Mouse (Mus musculus) limb, embryonic 11.5 days (tissue): ENCODE data around the gene Otp. TPM values are rescaled to one million over a fixed set of nuclear protein-coding genes. Genes with fewer than 3 reads are reported as not detected.

Experiments
- ATAC-seq: fragments of 200-750 bp; cut with Nextera tagmentation; 2 replicates; pipeline ENCODE4 v1.8.0; 2017; ENCODE audit warnings: low read depth; ENCODE audit not compliant: insufficient number of reproducible peaks, low FRiP score, low TSS enrichment
- DNase-seq: peaks from one replicate; pipeline ENCODE4 v3.0.0-alpha.2; 2015; ENCODE audit warnings: low spot score
- H3K27ac ChIP-seq: fragments of 300-500 bp; sonication (generic); replicated peaks from 2 replicates; pipeline ENCODE4 v1.5.1; 2014; ENCODE audit warnings: low read depth, mild to moderate bottlenecking, low read length
- H3K27me3 ChIP-seq: fragments of 300-500 bp; sonication (generic); 2 replicates; pipeline ENCODE4 v1.6.1; 2014; ENCODE audit warnings: mild to moderate bottlenecking, low read length, mixed read lengths; ENCODE audit not compliant: control insufficient read depth, insufficient read depth
- H3K36me3 ChIP-seq: fragments of 300-500 bp; sonication (generic); 2 replicates; pipeline ENCODE4 v1.6.1; 2014; ENCODE audit warnings: mild to moderate bottlenecking, low read length, moderate library complexity, mixed read lengths; ENCODE audit not compliant: control insufficient read depth, insufficient read depth
- H3K4me1 ChIP-seq: fragments of 300-500 bp; sonication (generic); 2 replicates; pipeline ENCODE4 v1.6.1; 2014; ENCODE audit warnings: low read length, mixed read lengths; ENCODE audit not compliant: control insufficient read depth, insufficient read depth
- H3K4me2 ChIP-seq: fragments of 300-500 bp; sonication (generic); 2 replicates; pipeline ENCODE4 v1.6.1; 2014; ENCODE audit warnings: low read depth, mild to moderate bottlenecking, moderate library complexity; ENCODE audit not compliant: severe bottlenecking
- H3K4me3 ChIP-seq: fragments of 300-500 bp; sonication (generic); 2 replicates; pipeline ENCODE4 v1.5.1; 2014; ENCODE audit warnings: low read depth, low read length
- H3K9ac ChIP-seq: fragments of 300-500 bp; sonication (generic); 2 replicates; pipeline ENCODE4 v1.6.1; 2014; ENCODE audit warnings: mild to moderate bottlenecking, low read length
- H3K9me3 ChIP-seq: fragments of 300-500 bp; sonication (generic); 2 replicates; pipeline ENCODE4 v1.6.1; 2016; ENCODE audit warnings: low read length; ENCODE audit not compliant: control insufficient read depth
- WGBS: fragments of 180-500 bp; shearing (Covaris S2); extraction: QIAGEN DNeasy Blood & Tissue Kit; methylation state at CpG from one replicate; pipeline ENCODE4 v1.1.7; 2014; 5-methylcytosine and 5-hydroxymethylcytosine counted together
- polyA plus RNA-seq: library from polyadenylated mRNA; unstranded; fragments of >200 nt; fragmentation: Nextera tagmentation; extraction: Ambion mirVana; gene quantifications from 2 replicates; pipeline ENCODE4 v1.2.1, GENCODE M21; 2014

Gene Otp
- polyA plus RNA-seq, 1 experiment from 2014 or later = not detected

- Histone ChIP-seq H3K4me2 (no peak overlapping the region), H3K36me3 (no peaks in the 10 kb centered on the region), H3K9me3 (no peaks in the 10 kb centered on the region), H3K4me1 (peaks cover 12% of the 10 kb centered on the region), H3K4me3 (no peak overlapping the region), H3K9ac (no peak overlapping the region), H3K27me3 (peaks cover 77% of the 10 kb centered on the region), H3K27ac (no peak overlapping the region)
- whole genome bisulfite sequencing = 4% methylated on average over 9 of the region's 9 CpGs
- no peak for ATAC-seq
- no peak for DNase-seq
These were observed 5.3 kb upstream of the Otp start for GRCm38 (mm10) chr13:94870071-94870460.

- no peak overlapping the region for H3K4me2 ChIP-seq
- no peak overlapping the region for H3K9ac ChIP-seq
- H3K4me1 ChIP-seq = peaks cover 14% of the 10 kb centered on the region
- ATAC-seq (no peak), DNase-seq (peak; percentile 62)
- no peaks in the 10 kb centered on the region for H3K36me3 ChIP-seq
- 1% methylated on average over 21 of the region's 21 CpGs for WGBS
- H3K27ac ChIP-seq = no peak overlapping the region
- peaks cover 78% of the 10 kb centered on the region for H3K27me3 ChIP-seq
- H3K9me3 ChIP-seq = no peaks in the 10 kb centered on the region
- H3K4me3 ChIP-seq = no peak overlapping the region
These were observed 4.8 kb upstream of the Otp start for GRCm38 (mm10) chr13:94870461-94871186.

- H3K4me1 ChIP-seq = peaks cover 14% of the 10 kb centered on the region
- peaks cover 83% of the 10 kb centered on the region for H3K27me3 ChIP-seq
- no peaks in the 10 kb centered on the region for H3K9me3 ChIP-seq
- ATAC-seq = no peak
- H3K4me3 ChIP-seq = no peak overlapping the region
- no peak for DNase-seq
- WGBS = 1% methylated on average over 7 of the region's 7 CpGs
- no peak overlapping the region for H3K27ac ChIP-seq
- H3K36me3 ChIP-seq = no peaks in the 10 kb centered on the region
- H3K9ac ChIP-seq = no peak overlapping the region
- H3K4me2 ChIP-seq = no peak overlapping the region
These were observed 3.5 kb upstream of the Otp start for GRCm38 (mm10) chr13:94871806-94872320.

- Histone ChIP-seq H3K9me3 (no peaks in the 10 kb centered on the region), H3K27ac (no peak overlapping the region), H3K4me2 (no peak overlapping the region), H3K4me1 (peaks cover 14% of the 10 kb centered on the region), H3K9ac (no peak overlapping the region), H3K4me3 (no peak overlapping the region), H3K36me3 (no peaks in the 10 kb centered on the region), H3K27me3 (peaks cover 84% of the 10 kb centered on the region)
- DNase-seq (peak; percentile 58), ATAC-seq (no peak)
- under 1% methylated on average over 19 of the region's 19 CpGs for WGBS
These were observed 3.0 kb upstream of the Otp start for GRCm38 (mm10) chr13:94872439-94872838.

GRCm38 (mm10) chr13:94873111-94874038 is 2.0 kb upstream of the Otp start:
- no peaks in the 10 kb centered on the region for H3K9me3 ChIP-seq
- peak overlapping the region; percentile 1 for H3K4me2 ChIP-seq
- peaks cover 14% of the 10 kb centered on the region for H3K4me1 ChIP-seq
- H3K27me3 ChIP-seq = peaks cover 84% of the 10 kb centered on the region
- no peak overlapping the region for H3K27ac ChIP-seq
- under 1% methylated on average over 54 of the region's 54 CpGs for WGBS
- no peak overlapping the region for H3K4me3 ChIP-seq
- DNase-seq (peak; percentile 67), ATAC-seq (no peak)
- no peak overlapping the region for H3K9ac ChIP-seq
- no peaks in the 10 kb centered on the region for H3K36me3 ChIP-seq

GRCm38 (mm10) chr13:94874039-94874425 is 1.4 kb upstream of the Otp start:
- Histone ChIP-seq H3K4me3 (no peak overlapping the region), H3K4me1 (peaks cover 11% of the 10 kb centered on the region), H3K4me2 (no peak overlapping the region), H3K36me3 (no peaks in the 10 kb centered on the region), H3K9ac (no peak overlapping the region), H3K27ac (no peak overlapping the region), H3K9me3 (no peaks in the 10 kb centered on the region), H3K27me3 (peaks cover 79% of the 10 kb centered on the region)
- 1% methylated on average over 8 of the region's 8 CpGs for WGBS
- ATAC-seq (no peak), DNase-seq (no peak)

- Histone ChIP-seq H3K36me3 (no peaks in the 10 kb centered on the region), H3K4me3 (no peak overlapping the region), H3K9ac (no peak overlapping the region), H3K27ac (no peak overlapping the region), H3K4me1 (peaks cover 11% of the 10 kb centered on the region), H3K9me3 (no peaks in the 10 kb centered on the region), H3K27me3 (peaks cover 76% of the 10 kb centered on the region), H3K4me2 (peak overlapping the region; percentile 12; the same call in 1 of the 2 replicates)
- 1% methylated on average over 23 of the region's 23 CpGs for WGBS
- DNase-seq (peak; percentile 73), ATAC-seq (peak; percentile 20; the same call in 1 of the 2 replicates)
These were observed 576 bp upstream of the Otp start for GRCm38 (mm10) chr13:94874656-94875395.
